Mouse (Mus musculus) stomach, postnatal 0 days (tissue): ENCODE measurements around the gene Insig1.

ENCODE experiments used
- CTCF ChIP-seq: IDR thresholded peaks from 2 replicates; pipeline ENCODE4 v1.5.1; 2016; ENCODE audit warnings: antibody characterized with exemption, low read depth, mild to moderate bottlenecking, moderate library complexity
- EP300 ChIP-seq: optimal IDR thresholded peaks from 2 replicates; pipeline ENCODE3; 2016; ENCODE audit warnings: antibody characterized with exemption

- TF ChIP-seq CTCF: no peak
- TF ChIP-seq EP300: no peak
These were observed 46.8 kb downstream of the Insig1 start for GRCm38 (mm10) chr5:28117882-28118530.
